Mouse (Mus musculus): ENCODE data around the gene Slc16a1. TPM values are rescaled to one million over a fixed set of nuclear protein-coding genes. Genes with fewer than 3 reads are reported as not detected.

The Slc16a1 gene
- polyA plus RNA-seq, 1 experiment from 2014 or later = 29.7 TPM

- Histone ChIP-seq H3K4me3 (no peak overlapping the region), H3K27ac (no peak overlapping the region), H3K9me3 (no peaks in the 10 kb centered on the region), H3K36me3 (no peaks in the 10 kb centered on the region), H3K27me3 (ENCODE audit: insufficient read depth, poor library complexity, severe bottlenecking) (no peaks in the 10 kb centered on the region), H3K4me1 (replicated peaks) (peaks cover 18% of the 10 kb centered on the region; the same call in 1 of the 2 replicates)
- 12% methylated on average over 2 of the region's 2 CpGs for WGBS
- DNase-seq (ENCODE audit: low spot score) = peak; percentile 20
Observed at GRCm38 (mm10) chr3:104643810-104644270, 5.4 kb downstream of the Slc16a1 start.

- no peak overlapping the region for H3K4me3 ChIP-seq
- H3K9me3 ChIP-seq = no peaks in the 10 kb centered on the region
- H3K27me3 ChIP-seq (ENCODE audit: insufficient read depth, poor library complexity, severe bottlenecking) = no peaks in the 10 kb centered on the region
- no peak overlapping the region for H3K27ac ChIP-seq
- no peaks in the 10 kb centered on the region for H3K36me3 ChIP-seq
- no peak for DNase-seq (ENCODE audit: low spot score)
- H3K4me1 ChIP-seq (replicated peaks) = peaks cover 13% of the 10 kb centered on the region; the same call in 1 of the 2 replicates
- 94% methylated on average over 1 of the region's 1 CpGs for WGBS
Observed at GRCm38 (mm10) chr3:104644371-104644770, 5.9 kb downstream of the Slc16a1 start.

- peaks cover 72% of the 10 kb centered on the region for H3K36me3 ChIP-seq
- WGBS = 90% methylated on average over 4 of the region's 4 CpGs
- no peaks in the 10 kb centered on the region for H3K27me3 ChIP-seq (ENCODE audit: insufficient read depth, poor library complexity, severe bottlenecking)
- H3K9me3 ChIP-seq = no peaks in the 10 kb centered on the region
- no peak overlapping the region for H3K4me3 ChIP-seq
- DNase-seq (ENCODE audit: low spot score) = no peak
- no peak overlapping the region for H3K27ac ChIP-seq
- no peaks in the 10 kb centered on the region for H3K4me1 ChIP-seq (replicated peaks)
Observed at GRCm38 (mm10) chr3:104654219-104654618, 15.8 kb downstream of the Slc16a1 start.

GRCm38 (mm10) chr3:104654921-104655320 lies 16.5 kb downstream of the Slc16a1 start:
- WGBS = 95% methylated on average over 4 of the region's 4 CpGs
- no peak overlapping the region for H3K4me3 ChIP-seq
- no peak for DNase-seq (ENCODE audit: low spot score)
- H3K4me1 ChIP-seq (replicated peaks) = no peaks in the 10 kb centered on the region
- H3K27me3 ChIP-seq (ENCODE audit: insufficient read depth, poor library complexity, severe bottlenecking) = no peaks in the 10 kb centered on the region
- no peaks in the 10 kb centered on the region for H3K9me3 ChIP-seq
- H3K36me3 ChIP-seq = peaks cover 72% of the 10 kb centered on the region
- H3K27ac ChIP-seq = no peak overlapping the region

GRCm38 (mm10) chr3:104658706-104659105 lies 20.2 kb downstream of the Slc16a1 start:
- no peak overlapping the region for H3K27ac ChIP-seq
- H3K4me1 ChIP-seq (replicated peaks) = no peaks in the 10 kb centered on the region
- H3K4me3 ChIP-seq = no peak overlapping the region
- H3K9me3 ChIP-seq = no peaks in the 10 kb centered on the region
- WGBS = 90% methylated on average over 2 of the region's 2 CpGs
- H3K36me3 ChIP-seq = peaks cover 43% of the 10 kb centered on the region
- DNase-seq (ENCODE audit: low spot score) = no peak
- no peaks in the 10 kb centered on the region for H3K27me3 ChIP-seq (ENCODE audit: insufficient read depth, poor library complexity, severe bottlenecking)

GRCm38 (mm10) chr3:104659758-104660157 lies 21.3 kb downstream of the Slc16a1 start:
- Histone ChIP-seq H3K4me3 (no peak overlapping the region), H3K9me3 (no peaks in the 10 kb centered on the region), H3K27me3 (ENCODE audit: insufficient read depth, poor library complexity, severe bottlenecking) (no peaks in the 10 kb centered on the region), H3K4me1 (replicated peaks) (no peaks in the 10 kb centered on the region), H3K36me3 (peaks cover 33% of the 10 kb centered on the region), H3K27ac (no peak overlapping the region)
- 90% methylated on average over 4 of the region's 4 CpGs for WGBS
- DNase-seq (ENCODE audit: low spot score) = no peak

GRCm38 (mm10) chr3:104660522-104660921 lies 22.1 kb downstream of the Slc16a1 start:
- Histone ChIP-seq H3K4me1 (replicated peaks) (no peaks in the 10 kb centered on the region), H3K27ac (no peak overlapping the region)
- DNase-seq (ENCODE audit: low spot score) = no peak

GRCm38 (mm10) chr3:104662007-104662406 lies 23.5 kb downstream of the Slc16a1 start:
- Histone ChIP-seq H3K4me3 (no peak overlapping the region), H3K27ac (no peak overlapping the region), H3K36me3 (peaks cover 13% of the 10 kb centered on the region; the same call in 1 of the 2 replicates), H3K9me3 (no peaks in the 10 kb centered on the region), H3K4me1 (replicated peaks) (no peaks in the 10 kb centered on the region), H3K27me3 (ENCODE audit: insufficient read depth, poor library complexity, severe bottlenecking) (no peaks in the 10 kb centered on the region)
- WGBS = 55% methylated on average over 4 of the region's 4 CpGs
- no peak for DNase-seq (ENCODE audit: low spot score)

More at GRCm38 (mm10) chr3:104660522-104660921, 22.1 kb downstream of the Slc16a1 start:
- 81% methylated on average over 3 of the region's 3 CpGs for WGBS
- H3K4me3 ChIP-seq = no peak overlapping the region
- H3K27me3 ChIP-seq (ENCODE audit: insufficient read depth, poor library complexity, severe bottlenecking) = no peaks in the 10 kb centered on the region
- no peaks in the 10 kb centered on the region for H3K9me3 ChIP-seq
- peaks cover 25% of the 10 kb centered on the region for H3K36me3 ChIP-seq

- 84% methylated on average over 11 of the region's 11 CpGs for WGBS
- Histone ChIP-seq H3K27ac (no peak overlapping the region), H3K36me3 (peaks cover 5% of the 10 kb centered on the region; the same call in 1 of the 2 replicates), H3K9me3 (no peaks in the 10 kb centered on the region), H3K4me1 (replicated peaks) (0 out of 2 replicates have a peak, but pooled peaks cover 3% of the 10 kb centered on the region), H3K4me3 (no peak overlapping the region), H3K27me3 (ENCODE audit: insufficient read depth, poor library complexity, severe bottlenecking) (no peaks in the 10 kb centered on the region)
- no peak for DNase-seq (ENCODE audit: low spot score)
Observed at GRCm38 (mm10) chr3:104662926-104663325, 24.5 kb downstream of the Slc16a1 start.

- DNase-seq (ENCODE audit: low spot score) = no peak
- Histone ChIP-seq H3K4me3 (no peak overlapping the region), H3K27ac (no peak overlapping the region), H3K9me3 (no peaks in the 10 kb centered on the region), H3K27me3 (ENCODE audit: insufficient read depth, poor library complexity, severe bottlenecking) (no peaks in the 10 kb centered on the region), H3K36me3 (no peaks in the 10 kb centered on the region), H3K4me1 (replicated peaks) (peaks cover 28% of the 10 kb centered on the region)
- WGBS = 75% methylated on average over 4 of the region's 4 CpGs
Observed at GRCm38 (mm10) chr3:104666950-104667349, 28.5 kb downstream of the Slc16a1 start.

- no peak overlapping the region for H3K4me3 ChIP-seq
- no peaks in the 10 kb centered on the region for H3K36me3 ChIP-seq
- H3K27me3 ChIP-seq (ENCODE audit: insufficient read depth, poor library complexity, severe bottlenecking) = no peaks in the 10 kb centered on the region
- no peak for DNase-seq (ENCODE audit: low spot score)
- peaks cover 30% of the 10 kb centered on the region for H3K4me1 ChIP-seq (replicated peaks)
- H3K9me3 ChIP-seq = no peaks in the 10 kb centered on the region
- no peak overlapping the region for H3K27ac ChIP-seq
- 70% methylated on average over 10 of the region's 10 CpGs for WGBS
Observed at GRCm38 (mm10) chr3:104667451-104667850, 29.0 kb downstream of the Slc16a1 start.

GRCm38 (mm10) chr3:104668989-104669388 lies 30.5 kb downstream of the Slc16a1 start:
- Histone ChIP-seq H3K4me1 (replicated peaks) (peaks cover 34% of the 10 kb centered on the region), H3K9me3 (no peaks in the 10 kb centered on the region), H3K27me3 (ENCODE audit: insufficient read depth, poor library complexity, severe bottlenecking) (no peaks in the 10 kb centered on the region), H3K4me3 (no peak overlapping the region), H3K36me3 (no peaks in the 10 kb centered on the region), H3K27ac (no peak overlapping the region)
- WGBS = 90% methylated on average over 5 of the region's 5 CpGs
- DNase-seq (ENCODE audit: low spot score) = no peak

GRCm38 (mm10) chr3:104669856-104670182 lies 31.4 kb downstream of the Slc16a1 start:
- no peak for DNase-seq (ENCODE audit: low spot score)
- peak overlapping the region; percentile 14 for H3K27ac ChIP-seq
- no peaks in the 10 kb centered on the region for H3K9me3 ChIP-seq
- peaks cover 43% of the 10 kb centered on the region for H3K4me1 ChIP-seq (replicated peaks)
- WGBS = 20% methylated on average over 1 of the region's 1 CpGs
- no peaks in the 10 kb centered on the region for H3K36me3 ChIP-seq
- H3K27me3 ChIP-seq (ENCODE audit: insufficient read depth, poor library complexity, severe bottlenecking) = peaks cover 3% of the 10 kb centered on the region; the same call in 1 of the 2 replicates
- H3K4me3 ChIP-seq = no peak overlapping the region
